Mouse (Mus musculus) heart, postnatal 0 days (tissue): ENCODE results near the gene Gpx3.

Source experiments
- CTCF ChIP-seq: IDR thresholded peaks from 2 replicates; pipeline ENCODE4 v1.5.1; 2016; ENCODE audit warnings: antibody characterized with exemption, control low read depth, low read depth
- EP300 ChIP-seq: IDR thresholded peaks from 2 replicates; pipeline ENCODE4 v1.6.1; 2016; ENCODE audit warnings: antibody characterized with exemption, low read depth

DNA sequence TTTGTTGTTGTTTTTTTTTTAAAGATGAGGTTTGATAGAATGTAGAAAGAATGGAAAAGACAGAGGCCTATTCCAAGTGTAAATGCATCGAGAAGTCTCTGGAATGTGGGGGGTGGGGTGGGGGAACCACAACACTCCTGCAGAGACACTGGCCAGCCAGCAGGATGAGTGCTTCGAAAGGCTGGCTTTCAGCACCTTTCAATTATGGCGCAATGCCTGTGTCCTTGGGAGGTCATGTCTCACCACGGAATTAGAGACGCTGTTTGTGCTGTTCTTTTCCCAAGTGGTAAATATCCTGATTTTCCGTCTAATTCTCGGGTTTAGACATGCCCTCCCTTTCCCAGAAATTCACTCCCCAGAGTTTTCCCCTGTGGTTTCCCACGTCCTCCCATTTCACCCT lies 19.6 kb upstream of the Gpx3 start:
- peak; percentile 29 for TF ChIP-seq CTCF
- peak; percentile 76 for TF ChIP-seq EP300
